Mouse (Mus musculus) lung, adult 2 months (tissue): ENCODE data around the gene Csgalnact2.

Experiments
- CTCF ChIP-seq: fragments of 200-500 bp; IDR thresholded peaks from 2 replicates; pipeline ENCODE4 v1.5.1; 2011; ENCODE audit warnings: mild to moderate bottlenecking, low read length, control low read depth; ENCODE audit not compliant: insufficient read depth
- POLR2A ChIP-seq: fragments of 200-500 bp; IDR thresholded peaks from 2 replicates; pipeline ENCODE4 v1.6.1; 2011; ENCODE audit warnings: low read depth, mild to moderate bottlenecking, control low read depth, low read length, borderline replicate concordance; ENCODE audit errors: extremely low read depth

- TF ChIP-seq CTCF = no peak
- TF ChIP-seq POLR2A = no peak
These were observed 68.5 kb downstream of the Csgalnact2 start for GRCm38 (mm10) chr6:118070321-118071012.
